In the genomic region with DNA sequence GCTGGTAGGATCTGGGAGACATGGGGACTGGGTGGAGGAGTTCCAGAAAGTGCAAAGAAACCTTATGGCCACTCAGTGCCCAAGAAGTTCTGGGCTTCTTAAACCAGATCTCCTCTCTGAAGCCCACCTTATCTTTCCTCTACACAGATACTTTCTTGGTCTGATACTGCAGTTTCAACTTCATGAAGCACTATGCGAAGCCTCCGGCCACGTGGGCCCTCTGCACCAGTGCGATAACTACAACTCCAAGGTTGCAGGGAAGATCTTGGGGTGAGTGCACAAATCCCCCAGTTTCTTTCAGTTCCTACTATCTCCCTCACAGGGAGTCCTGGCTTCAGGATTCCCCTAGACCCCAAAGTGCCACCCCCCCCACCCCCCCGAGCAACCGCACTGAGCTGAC, we compare ENCODE assay signal across 38 mouse cellular contexts. TPM values are rescaled to one million over a fixed set of nuclear protein-coding genes. Genes with fewer than 3 reads are reported as not detected.
"Had no signal": no experiment of that assay in that cellular context is flagged by ENCODE, and none has a peak within 500 bp of the region (broad histone marks: within the 10 kb centered on the region; RNA-seq: fewer than 3 reads in every experiment).

No protein-coding gene starts in this region.

- H3K36me3 ChIP-seq: embryonic facial prominence, embryonic 10.5 days; embryonic facial prominence, embryonic 12.5 days; embryonic facial prominence, embryonic 13.5 days; embryonic facial prominence, embryonic 15.5 days; forebrain, embryonic 10.5 days; forebrain, embryonic 12.5 days; forebrain, embryonic 15.5 days had no signal

- H3K4me3 ChIP-seq: embryonic facial prominence, embryonic 10.5 days; embryonic facial prominence, embryonic 12.5 days; embryonic facial prominence, embryonic 13.5 days; embryonic facial prominence, embryonic 15.5 days; erythroblast, embryonic 14.5 days; forebrain, embryonic 10.5 days; forebrain, embryonic 12.5 days; forebrain, embryonic 13.5 days; forebrain, embryonic 15.5 days; gastrocnemius, adult 2 months; heart, adult 2 months had no signal

- H3K9me3 ChIP-seq: embryonic facial prominence, embryonic 10.5 days; embryonic facial prominence, embryonic 12.5 days; embryonic facial prominence, embryonic 13.5 days; embryonic facial prominence, embryonic 15.5 days; forebrain, embryonic 10.5 days; forebrain, embryonic 12.5 days; forebrain, embryonic 13.5 days; forebrain, embryonic 15.5 days had no signal

- H3K4me1 ChIP-seq: embryonic facial prominence, embryonic 10.5 days; embryonic facial prominence, embryonic 12.5 days; embryonic facial prominence, embryonic 13.5 days; embryonic facial prominence, embryonic 15.5 days; forebrain, embryonic 10.5 days; forebrain, embryonic 12.5 days; forebrain, embryonic 13.5 days; forebrain, embryonic 15.5 days had no signal

- H3K27me3 ChIP-seq: embryonic facial prominence, embryonic 12.5 days; embryonic facial prominence, embryonic 13.5 days; embryonic facial prominence, embryonic 15.5 days; forebrain, embryonic 12.5 days; forebrain, embryonic 13.5 days; forebrain, embryonic 15.5 days had no signal

- H3K9ac ChIP-seq: embryonic facial prominence, embryonic 12.5 days; embryonic facial prominence, embryonic 13.5 days; embryonic facial prominence, embryonic 15.5 days; forebrain, embryonic 12.5 days; forebrain, embryonic 13.5 days; forebrain, embryonic 15.5 days; forebrain, postnatal 0 days had no signal

- DNase-seq: cerebellum, adult 9-10 months; cerebellum, adult 9-11 months; cerebellum, postnatal 10 days; cerebellum, postnatal 14 days; cerebellum, postnatal 25 days; cerebellum, postnatal 36 days; embryo, embryonic 11 days; forebrain, postnatal 0 days; gastrocnemius, adult 2 months; gastrocnemius, postnatal 10 days; gastrocnemius, postnatal 14 days; gastrocnemius, postnatal 25 days; gastrocnemius, postnatal 36 days; heart, adult 11 months; heart, adult 18-20 months; heart, adult 2 months had no signal

- H3K27ac ChIP-seq: embryonic facial prominence, embryonic 10.5 days; embryonic facial prominence, embryonic 12.5 days; embryonic facial prominence, embryonic 13.5 days; embryonic facial prominence, embryonic 15.5 days; forebrain, embryonic 10.5 days; forebrain, embryonic 12.5 days; forebrain, embryonic 13.5 days; forebrain, embryonic 15.5 days; gastrocnemius, adult 2 months; heart, adult 2 months had no signal

RNA-seq across cellular contexts. Expression of a gene that starts 5.6 kb away (rescaled TPM):
- total RNA-seq: common myeloid progenitor, adult 5-6 weeks; forebrain, postnatal 0 days; gastrocnemius, adult 18-20 months; gastrocnemius, adult 2 months; gastrocnemius, adult 8-10 months; gastrocnemius, postnatal 10 days; gastrocnemius, postnatal 14 days; gastrocnemius, postnatal 25 days; gastrocnemius, postnatal 36 days; gastrocnemius, postnatal 4 days; granulocyte monocyte progenitor cell, adult 5-6 weeks; heart, adult 18-20 months; heart, adult 2 months; heart, adult 8-10 months had no signal
- polyA plus RNA-seq: cortical plate, adult 2 months; embryonic facial prominence, embryonic 10.5 days; embryonic facial prominence, embryonic 11.5 days; embryonic facial prominence, embryonic 12.5 days; embryonic facial prominence, embryonic 13.5 days; embryonic facial prominence, embryonic 14.5 days; embryonic facial prominence, embryonic 15.5 days; erythroblast, embryonic 14.5 days; forebrain, embryonic 10.5 days; forebrain, embryonic 11.5 days; forebrain, embryonic 12.5 days; forebrain, embryonic 13.5 days; forebrain, embryonic 14.5 days; forebrain, embryonic 16.5 days; forebrain, postnatal 0 days; frontal cortex, adult 2 months; heart, adult 2 months had no signal

RNA-seq across cellular contexts. Expression of a gene that starts 7.9 kb away (rescaled TPM):
- total RNA-seq: common myeloid progenitor, adult 5-6 weeks; gastrocnemius, adult 18-20 months; gastrocnemius, adult 2 months; gastrocnemius, adult 8-10 months; gastrocnemius, postnatal 10 days; gastrocnemius, postnatal 14 days; gastrocnemius, postnatal 25 days; gastrocnemius, postnatal 36 days; granulocyte monocyte progenitor cell, adult 5-6 weeks; heart, adult 2 months; heart, adult 8-10 months had no signal
- polyA plus RNA-seq: erythroblast, embryonic 14.5 days had no signal

RNA-seq across cellular contexts. Expression of a gene that starts 32.3 kb away (rescaled TPM):
- total RNA-seq: granulocyte monocyte progenitor cell, adult 5-6 weeks had no signal
- polyA plus RNA-seq: erythroblast, embryonic 14.5 days had no signal
